Mouse (Mus musculus): ENCODE measurements at regions not wholly inside any gene's neighbourhood (a gene's known extent, or its start where the extent isn't known, plus 50 kb on each side); places are given as distances from the start of the nearest gene placed in this dataset.

- TF ChIP-seq POLR2A (IDR thresholded peaks at IDR 0.05; ENCODE audit: borderline replicate concordance, extremely low read depth, insufficient read depth, insufficient read length, poor library complexity, severe bottlenecking): no peak
- no peak for TF ChIP-seq CTCF (IDR thresholded peaks at IDR 0.05; ENCODE audit: borderline replicate concordance, extremely low read depth, insufficient read depth, insufficient read length)
These were observed 164.3 kb downstream of the Bmp2 start for GRCm38 (mm10) chr2:133716243-133716642.

All from brain, embryonic 14.5 days (tissue).